Mouse (Mus musculus) common myeloid progenitor, adult 5-6 weeks (primary cell): ENCODE measurements around the gene Lmna. TPM values are rescaled to one million over a fixed set of nuclear protein-coding genes. Genes with fewer than 3 reads are reported as not detected.

Source experiments
- ATAC-seq: replicated peaks from 2 replicates; pipeline ENCODE4 v1.8.0; 2016; ENCODE audit warnings: low read depth, mild to moderate bottlenecking, moderate TSS enrichment, inconsistent platforms; ENCODE audit not compliant: poor library complexity, severe bottlenecking
- total RNA-seq: library from RNA; stranded (forward); fragments of 200-1000, 187-1606 nt; gene quantifications from 2 replicates; pipeline ENCODE4 v1.2.3, GENCODE M21; 2017

Lmna gene
- total RNA-seq, 1 experiment from 2014 or later, result 25.6 TPM

- no peak for ATAC-seq
Observed at GRCm38 (mm10) chr3:88541622-88542401, 32.1 kb upstream of the Lmna start.

- no peak for ATAC-seq
Observed at GRCm38 (mm10) chr3:88540085-88540484, 30.3 kb upstream of the Lmna start.

DNA sequence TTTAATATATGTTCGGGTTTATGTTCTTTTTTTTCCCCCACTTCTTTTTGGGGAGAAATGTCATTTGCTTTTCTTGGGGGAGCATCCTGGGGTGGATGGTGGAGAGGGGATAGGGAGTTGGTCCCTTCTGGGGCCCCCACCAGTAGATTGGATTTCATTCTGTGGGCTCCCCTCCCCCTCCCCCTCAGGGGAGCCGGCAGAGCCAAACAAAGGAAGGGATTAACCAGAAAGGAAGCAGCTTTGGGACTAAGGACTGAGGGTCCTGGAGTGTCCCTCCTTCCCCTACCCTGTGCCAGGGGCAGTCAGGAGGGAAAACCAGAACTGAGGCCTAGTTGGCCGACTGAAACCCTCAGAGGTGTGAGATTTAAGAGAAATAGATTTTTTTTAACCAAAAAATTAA lies 29.6 kb upstream of the Lmna start:
- ATAC-seq, result no peak

GRCm38 (mm10) chr3:88538271-88539145 lies 28.8 kb upstream of the Lmna start:
- no peak for ATAC-seq

DNA sequence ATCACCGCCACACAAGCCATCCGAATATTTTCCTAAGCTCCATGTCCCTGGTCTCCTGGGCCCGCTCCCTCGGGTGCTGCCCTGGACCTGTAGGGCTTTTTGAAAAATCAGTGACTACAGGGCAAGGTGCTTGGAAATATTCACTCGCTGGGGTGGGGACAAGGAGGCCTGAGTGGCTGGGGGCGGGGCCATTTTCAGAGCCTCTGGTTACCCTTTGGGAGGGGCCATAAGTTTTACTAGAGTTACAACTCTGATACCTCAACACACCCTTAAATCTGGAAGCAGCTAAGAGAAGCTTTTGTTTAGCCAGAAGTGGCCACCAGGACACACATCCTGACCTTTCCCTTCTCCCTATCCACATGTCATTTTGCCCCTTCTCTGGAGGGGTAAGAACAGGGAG lies 27.4 kb upstream of the Lmna start:
- no peak for ATAC-seq

- peak; percentile 48 for ATAC-seq
Observed at GRCm38 (mm10) chr3:88536103-88536930, 26.6 kb upstream of the Lmna start.

GRCm38 (mm10) chr3:88535527-88535926 lies 25.8 kb upstream of the Lmna start:
- no peak for ATAC-seq

- ATAC-seq, result no peak
Observed at GRCm38 (mm10) chr3:88535005-88535404, 25.2 kb upstream of the Lmna start.

DNA sequence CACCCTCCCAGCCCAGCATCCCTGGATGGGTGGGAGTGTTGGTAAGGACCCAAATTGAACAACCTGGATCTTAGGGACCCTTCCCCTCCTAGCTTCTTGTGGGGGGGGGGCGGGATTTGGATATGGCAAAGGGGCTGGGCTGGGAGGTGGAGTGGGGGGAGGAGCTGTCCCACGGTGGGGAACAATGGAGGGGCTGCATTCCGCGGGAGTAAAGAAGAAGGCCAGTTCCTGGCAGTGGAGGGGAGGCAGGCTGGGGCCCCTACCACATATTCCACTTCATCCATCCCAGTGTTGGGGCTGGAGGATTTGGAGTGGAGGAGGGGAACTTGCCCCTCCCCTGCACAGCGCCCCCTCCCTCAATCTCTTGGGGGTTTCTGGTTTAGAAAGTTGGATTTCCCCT lies 23.9 kb upstream of the Lmna start:
- no peak for ATAC-seq

- ATAC-seq, result no peak
Observed at GRCm38 (mm10) chr3:88532689-88533511, 23.1 kb upstream of the Lmna start.

DNA sequence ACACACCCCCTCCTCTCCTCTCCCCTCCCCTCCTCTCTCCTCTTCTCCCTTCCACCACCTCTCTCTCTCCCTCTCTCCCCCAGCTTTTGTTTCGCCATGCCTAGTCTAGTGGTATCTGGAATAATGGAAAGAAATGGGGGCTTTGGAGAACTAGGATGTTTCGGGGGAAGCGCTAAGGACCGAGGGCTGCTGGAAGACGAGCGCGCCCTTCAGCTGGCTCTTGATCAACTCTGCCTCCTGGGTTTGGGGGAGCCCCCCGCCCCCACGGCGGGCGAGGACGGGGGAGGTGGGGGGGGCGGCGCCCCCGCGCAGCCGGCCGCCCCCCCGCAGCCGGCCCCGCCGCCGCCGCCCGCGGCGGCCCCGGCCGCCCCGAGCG lies 22.5 kb upstream of the Lmna start, which contains the start of gene Mex3a:
Gene Mex3a, plus strand, starts transcription at position 97 of the 376 bp plus-strand sequence.
- ATAC-seq, result no peak

GRCm38 (mm10) chr3:88531348-88532298 lies 21.9 kb upstream of the Lmna start:
- ATAC-seq, result peak; percentile 68

DNA sequence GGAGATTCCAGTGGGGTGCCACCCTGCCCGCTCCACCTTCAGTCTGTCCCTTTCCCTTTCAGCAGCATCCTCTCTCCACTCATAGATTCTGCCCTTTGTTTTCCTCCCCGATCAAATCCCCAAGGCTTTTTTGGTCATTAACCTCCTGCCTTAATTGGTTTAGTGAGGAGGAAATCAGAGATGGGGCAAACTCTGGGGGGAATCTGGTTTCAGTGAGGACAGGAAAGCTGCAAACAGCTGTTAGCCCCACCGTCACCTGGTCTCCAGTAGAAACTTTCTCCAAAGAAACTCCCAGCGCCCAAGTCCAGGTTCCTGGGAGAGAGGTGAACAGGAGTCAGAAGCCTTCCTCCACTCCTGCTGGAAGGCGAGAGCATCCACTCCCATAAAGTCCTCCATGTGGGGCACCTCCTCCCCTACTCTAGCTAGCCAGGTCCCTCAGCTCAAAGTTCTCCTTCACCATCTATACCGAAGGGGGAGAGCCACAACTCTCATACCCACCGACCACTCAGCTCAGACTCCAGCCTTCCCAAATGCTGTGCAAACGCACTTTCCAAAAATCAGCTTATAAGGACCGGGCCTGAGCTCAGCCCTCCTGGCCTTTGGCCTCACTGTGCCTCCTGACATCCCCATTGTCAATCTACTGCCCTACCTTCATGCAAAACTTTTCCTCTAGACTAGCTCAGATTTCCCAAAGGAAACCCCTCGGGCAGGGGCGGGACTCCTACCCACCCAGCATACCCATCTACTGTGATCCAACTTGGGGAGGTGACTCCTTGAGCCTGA lies 20.5 kb upstream of the Lmna start:
- ATAC-seq, result no peak

DNA sequence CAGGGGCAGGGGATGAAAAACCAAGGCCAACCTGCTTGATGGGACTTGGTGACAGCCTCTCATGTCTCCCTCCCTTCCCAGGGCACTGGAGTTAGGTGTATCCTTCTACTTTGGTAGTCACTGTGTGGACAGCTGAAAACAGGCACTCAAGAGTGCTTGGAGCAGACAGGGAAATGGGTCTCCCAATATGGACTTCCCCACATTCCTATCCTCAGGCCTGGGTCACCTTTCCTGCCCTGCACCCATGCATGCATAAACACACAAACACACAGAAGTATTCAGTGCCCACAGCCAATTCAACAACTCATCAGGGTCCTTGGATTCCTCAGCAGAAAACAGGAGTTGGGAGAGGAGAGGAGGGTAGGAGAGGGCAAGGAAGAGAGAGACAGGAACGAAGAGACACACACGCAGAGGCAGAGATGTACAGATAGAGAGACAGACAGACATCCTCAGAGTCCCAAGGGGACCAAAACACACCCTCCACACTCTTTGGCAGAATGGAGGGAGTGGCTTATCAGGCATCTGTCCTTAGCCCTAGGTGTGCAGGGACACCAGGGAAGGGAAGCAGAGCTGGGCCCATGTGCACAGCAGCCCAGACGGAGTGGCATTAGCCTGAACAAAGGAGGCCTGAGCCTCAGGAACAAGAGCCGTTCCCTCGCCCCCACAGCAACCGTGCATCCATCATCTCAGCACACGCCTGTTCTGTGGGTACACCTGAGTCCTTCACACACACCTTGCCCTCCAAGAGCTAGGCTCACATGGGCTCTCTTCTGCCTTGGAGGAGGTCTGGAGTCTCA lies 19.6 kb upstream of the Lmna start:
- ATAC-seq, result no peak

DNA sequence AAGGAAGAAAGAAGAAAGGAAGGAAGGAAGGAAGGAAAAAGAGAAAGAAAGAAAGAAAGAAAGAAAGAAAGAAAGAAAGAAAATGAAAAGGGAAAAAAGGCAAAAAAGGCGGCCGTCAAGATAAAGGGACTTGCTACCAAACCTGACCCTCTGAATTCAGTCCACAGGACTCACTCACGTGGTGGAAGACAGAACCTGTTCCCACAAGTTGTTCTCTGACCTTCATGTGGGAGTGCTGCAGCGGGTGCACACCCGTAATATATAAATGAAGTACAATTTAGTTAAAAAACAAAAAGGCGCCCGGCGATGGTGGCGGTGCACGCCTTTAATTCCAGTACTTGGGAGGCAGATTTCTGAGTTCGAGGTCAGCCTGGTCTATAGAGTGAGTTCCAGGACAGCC lies 18.9 kb upstream of the Lmna start:
- ATAC-seq, result no peak

- no peak for ATAC-seq
Observed at GRCm38 (mm10) chr3:88527565-88527964, 17.8 kb upstream of the Lmna start.
